Mouse (Mus musculus): ENCODE results near the gene Rpl15. TPM values are rescaled to one million over a fixed set of nuclear protein-coding genes. Genes with fewer than 3 reads are reported as not detected.
"Not testable (repeated sequence)": the region's sequence is repeated elsewhere in the genome, so short reads cannot be mapped to it uniquely, and the experiment has no call there.

The Rpl15 gene
- polyA plus RNA-seq, 1 experiment from 2014 or later = 314 TPM

- 84% methylated on average over 2 of the region's 2 CpGs for WGBS
- no peaks in the 10 kb centered on the region for H3K27me3 ChIP-seq
- H3K36me3 ChIP-seq = peaks cover 3% of the 10 kb centered on the region; the same call in 1 of the 2 replicates
- no peak overlapping the region for H3K9ac ChIP-seq
- no peaks in the 10 kb centered on the region for H3K9me3 ChIP-seq
- H3K4me1 ChIP-seq (replicated peaks) = no peaks in the 10 kb centered on the region
- no peak overlapping the region for H3K27ac ChIP-seq
- H3K4me2 ChIP-seq = no peak overlapping the region
- ATAC-seq (ENCODE audit: low FRiP score) = no peak
- H3K4me3 ChIP-seq = no peak overlapping the region
Measured at GRCm38 (mm10) chr14:18287391-18287790, 16.2 kb upstream of the Rpl15 start.

GRCm38 (mm10) chr14:18286441-18286840, 15.2 kb upstream of the Rpl15 start:
- H3K4me2 ChIP-seq = no peak overlapping the region
- H3K36me3 ChIP-seq = peaks cover 10% of the 10 kb centered on the region; the same call in 1 of the 2 replicates
- no peak overlapping the region for H3K9ac ChIP-seq
- no peaks in the 10 kb centered on the region for H3K27me3 ChIP-seq
- no peak for ATAC-seq (ENCODE audit: low FRiP score)
- WGBS = 93% methylated on average over 2 of the region's 2 CpGs
- no peaks in the 10 kb centered on the region for H3K4me1 ChIP-seq (replicated peaks)
- no peak overlapping the region for H3K27ac ChIP-seq
- H3K4me3 ChIP-seq = no peak overlapping the region
- H3K9me3 ChIP-seq = no peaks in the 10 kb centered on the region

GRCm38 (mm10) chr14:18285476-18285875, 14.3 kb upstream of the Rpl15 start:
- H3K9ac ChIP-seq = no peak overlapping the region
- 0 out of 2 replicates have a peak, but pooled peaks cover under 1% of the 10 kb centered on the region for H3K4me1 ChIP-seq (replicated peaks)
- 97% methylated on average over 3 of the region's 3 CpGs for WGBS
- H3K27ac ChIP-seq = no peak overlapping the region
- no peak for ATAC-seq (ENCODE audit: low FRiP score)
- H3K36me3 ChIP-seq = peaks cover 14% of the 10 kb centered on the region
- H3K27me3 ChIP-seq = no peaks in the 10 kb centered on the region
- no peak overlapping the region for H3K4me2 ChIP-seq
- no peaks in the 10 kb centered on the region for H3K9me3 ChIP-seq
- no peak overlapping the region for H3K4me3 ChIP-seq

GRCm38 (mm10) chr14:18284581-18284980, 13.4 kb upstream of the Rpl15 start:
- Histone ChIP-seq H3K36me3 (peaks cover 20% of the 10 kb centered on the region), H3K4me2 (no peak overlapping the region), H3K27me3 (no peaks in the 10 kb centered on the region), H3K4me1 (replicated peaks) (0 out of 2 replicates have a peak, but pooled peaks cover 2% of the 10 kb centered on the region), H3K4me3 (no peak overlapping the region), H3K9ac (no peak overlapping the region), H3K9me3 (no peaks in the 10 kb centered on the region), H3K27ac (no peak overlapping the region)
- WGBS = 86% methylated on average over 2 of the region's 2 CpGs
- ATAC-seq (ENCODE audit: low FRiP score) = peak; percentile 36; the same call in 1 of the 2 replicates

- 74% methylated on average over 5 of the region's 5 CpGs for WGBS
- no peaks in the 10 kb centered on the region for H3K27me3 ChIP-seq
- H3K27ac ChIP-seq = no peak overlapping the region
- H3K4me1 ChIP-seq (replicated peaks) = 0 out of 2 replicates have a peak, but pooled peaks cover 2% of the 10 kb centered on the region
- no peaks in the 10 kb centered on the region for H3K9me3 ChIP-seq
- no peak overlapping the region for H3K9ac ChIP-seq
- H3K4me2 ChIP-seq = no peak overlapping the region
- H3K36me3 ChIP-seq = peaks cover 53% of the 10 kb centered on the region
- ATAC-seq (ENCODE audit: low FRiP score) = no peak
- H3K4me3 ChIP-seq = no peak overlapping the region
Measured at GRCm38 (mm10) chr14:18280375-18280774, 9.2 kb upstream of the Rpl15 start.

- Histone ChIP-seq H3K9ac (no peak overlapping the region), H3K9me3 (no peaks in the 10 kb centered on the region), H3K4me3 (no peak overlapping the region), H3K27me3 (no peaks in the 10 kb centered on the region), H3K27ac (no peak overlapping the region), H3K4me1 (replicated peaks) (peaks cover 11% of the 10 kb centered on the region), H3K4me2 (no peak overlapping the region), H3K36me3 (peaks cover 32% of the 10 kb centered on the region)
- ATAC-seq (ENCODE audit: low FRiP score) = no peak
- 82% methylated on average over 1 of the region's 1 CpGs for WGBS
Measured at GRCm38 (mm10) chr14:18274526-18274925, 3.3 kb upstream of the Rpl15 start.

- no peaks in the 10 kb centered on the region for H3K27me3 ChIP-seq
- H3K27ac ChIP-seq = no peak overlapping the region
- H3K36me3 ChIP-seq = peaks cover 24% of the 10 kb centered on the region
- peak overlapping the region; percentile 81 for H3K9ac ChIP-seq
- peak overlapping the region; percentile 66 for H3K4me2 ChIP-seq
- H3K4me3 ChIP-seq = peak overlapping the region; percentile 89
- H3K4me1 ChIP-seq (replicated peaks) = peaks cover 30% of the 10 kb centered on the region
- no peaks in the 10 kb centered on the region for H3K9me3 ChIP-seq
- peak; percentile 9; the same call in 1 of the 2 replicates for ATAC-seq (ENCODE audit: low FRiP score)
- WGBS = 7% methylated on average over 6 of the region's 7 CpGs
Measured at GRCm38 (mm10) chr14:18271666-18272065, 475 bp upstream of the Rpl15 start.

GRCm38 (mm10) chr14:18269947-18270528, 1.2 kb downstream of the Rpl15 start:
- Histone ChIP-seq H3K4me2 (peak overlapping the region; percentile 85), H3K27ac (peak overlapping the region; percentile 89), H3K4me1 (replicated peaks) (peaks cover 30% of the 10 kb centered on the region), H3K4me3 (peak overlapping the region; percentile 89), H3K36me3 (peaks cover 22% of the 10 kb centered on the region), H3K9ac (peak overlapping the region; percentile 98)
- ATAC-seq (ENCODE audit: low FRiP score) = peak; percentile 3
- under 1% methylated on average over 24 of the region's 24 CpGs for WGBS
- H3K27me3 ChIP-seq, H3K9me3 ChIP-seq: not testable (repeated sequence)

- 59% methylated on average over 4 of the region's 4 CpGs for WGBS
- Histone ChIP-seq H3K9ac (no peak overlapping the region), H3K36me3 (peaks cover 45% of the 10 kb centered on the region), H3K4me1 (replicated peaks) (peaks cover 16% of the 10 kb centered on the region), H3K4me3 (no peak overlapping the region), H3K27me3 (no peaks in the 10 kb centered on the region), H3K27ac (no peak overlapping the region), H3K4me2 (no peak overlapping the region), H3K9me3 (0 out of 2 replicates have a peak, but pooled peaks cover 5% of the 10 kb centered on the region)
- 0 out of 2 replicates have a peak, but pooled peaks have one; percentile 38 for ATAC-seq (ENCODE audit: low FRiP score)
Measured at GRCm38 (mm10) chr14:18263427-18263826, 7.8 kb downstream of the Rpl15 start.

- no peak overlapping the region for H3K9ac ChIP-seq
- H3K27ac ChIP-seq = no peak overlapping the region
- WGBS = 89% methylated on average over 3 of the region's 3 CpGs
- H3K27me3 ChIP-seq = no peaks in the 10 kb centered on the region
- H3K9me3 ChIP-seq = 0 out of 2 replicates have a peak, but pooled peaks cover 5% of the 10 kb centered on the region
- peaks cover 25% of the 10 kb centered on the region for H3K36me3 ChIP-seq
- peaks cover 4% of the 10 kb centered on the region; the same call in 1 of the 2 replicates for H3K4me1 ChIP-seq (replicated peaks)
- no peak for ATAC-seq (ENCODE audit: low FRiP score)
- H3K4me2 ChIP-seq = no peak overlapping the region
- H3K4me3 ChIP-seq = no peak overlapping the region
Measured at GRCm38 (mm10) chr14:18261203-18261602, 10.0 kb downstream of the Rpl15 start.

GRCm38 (mm10) chr14:18242638-18243130, 28.5 kb downstream of the Rpl15 start:
- H3K4me2 ChIP-seq = no peak overlapping the region
- H3K27ac ChIP-seq = no peak overlapping the region
- H3K9me3 ChIP-seq = no peaks in the 10 kb centered on the region
- no peaks in the 10 kb centered on the region for H3K4me1 ChIP-seq (replicated peaks)
- ATAC-seq (ENCODE audit: low FRiP score) = no peak
- 87% methylated on average over 21 of the region's 21 CpGs for WGBS
- H3K27me3 ChIP-seq = no peaks in the 10 kb centered on the region
- H3K36me3 ChIP-seq = no peaks in the 10 kb centered on the region
- H3K4me3 ChIP-seq = no peak overlapping the region
- H3K9ac ChIP-seq = no peak overlapping the region

GRCm38 (mm10) chr14:18241786-18242185, 29.4 kb downstream of the Rpl15 start:
- Histone ChIP-seq H3K4me2 (no peak overlapping the region), H3K27ac (no peak overlapping the region), H3K4me1 (replicated peaks) (no peaks in the 10 kb centered on the region), H3K4me3 (no peak overlapping the region), H3K9me3 (no peaks in the 10 kb centered on the region), H3K36me3 (no peaks in the 10 kb centered on the region), H3K9ac (no peak overlapping the region), H3K27me3 (no peaks in the 10 kb centered on the region)
- no peak for ATAC-seq (ENCODE audit: low FRiP score)
- WGBS = 89% methylated on average over 4 of the region's 4 CpGs

- Histone ChIP-seq H3K4me3 (no peak overlapping the region), H3K27me3 (no peaks in the 10 kb centered on the region), H3K4me2 (no peak overlapping the region), H3K27ac (no peak overlapping the region), H3K9me3 (no peaks in the 10 kb centered on the region), H3K36me3 (no peaks in the 10 kb centered on the region), H3K4me1 (replicated peaks) (no peaks in the 10 kb centered on the region), H3K9ac (no peak overlapping the region)
- 69% methylated on average over 7 of the region's 7 CpGs for WGBS
- ATAC-seq (ENCODE audit: low FRiP score) = no peak
Measured at GRCm38 (mm10) chr14:18240132-18240531, 31.1 kb downstream of the Rpl15 start.
